Mouse (Mus musculus) liver, adult 2 months (tissue): ENCODE measurements around the gene Foxp4. TPM values are rescaled to one million over a fixed set of nuclear protein-coding genes. Genes with fewer than 3 reads are reported as not detected.
"Not testable (repeated sequence)": the region's sequence is repeated elsewhere in the genome, so short reads cannot be mapped to it uniquely, and the experiment has no call there.

Source experiments
- DNase-seq: peaks from one replicate; pipeline ENCODE4 v3.0.0-alpha.2; 2011; ENCODE audit warnings: low read depth, low spot score; ENCODE audit errors: extremely low read depth
- H3K27ac ChIP-seq: fragments of 200-500 bp; replicated peaks from 2 replicates; pipeline ENCODE4 v1.5.1; 2012; ENCODE audit warnings: low read depth, mild to moderate bottlenecking, control low read depth, inconsistent platforms, low read length; ENCODE audit not compliant: insufficient read depth
- H3K27me3 ChIP-seq: fragments of 200-500 bp; 2 replicates; pipeline ENCODE4 v1.6.1; 2012; ENCODE audit warnings: mild to moderate bottlenecking, moderate library complexity, low read length, inconsistent platforms; ENCODE audit not compliant: control insufficient read depth, insufficient read depth
- H3K36me3 ChIP-seq: fragments of 200-500 bp; 2 replicates; pipeline ENCODE4 v1.6.1; 2012; ENCODE audit warnings: low read length, inconsistent platforms; ENCODE audit not compliant: control insufficient read depth, insufficient read depth
- H3K4me1 ChIP-seq: fragments of 200-500 bp; 2 replicates; pipeline ENCODE4 v1.6.1; 2011; ENCODE audit warnings: low read length; ENCODE audit not compliant: control insufficient read depth, insufficient read depth
- H3K4me3 ChIP-seq: fragments of 200-500 bp; 2 replicates; pipeline ENCODE4 v1.5.1; 2011; ENCODE audit warnings: low read depth, mild to moderate bottlenecking, control low read depth, low read length, moderate library complexity; ENCODE audit not compliant: insufficient read depth
- H3K79me2 ChIP-seq: fragments of 200-500 bp; 2 replicates; pipeline ENCODE4 v1.6.1; 2012; ENCODE audit warnings: inconsistent platforms, mild to moderate bottlenecking, low read length, moderate library complexity; ENCODE audit not compliant: control insufficient read depth, insufficient read depth
- H3K9ac ChIP-seq: fragments of 200-500 bp; 2 replicates; pipeline ENCODE4 v1.6.1; 2012; ENCODE audit warnings: low read depth, mild to moderate bottlenecking, control low read depth, inconsistent platforms, low read length
- CTCF ChIP-seq: fragments of 200-500 bp; IDR thresholded peaks from 2 replicates; pipeline ENCODE4 v1.5.1; 2011; ENCODE audit warnings: low read depth, low read length, control low read depth
- POLR2A ChIP-seq: fragments of 200-500 bp; IDR thresholded peaks from 2 replicates; pipeline ENCODE4 v1.6.1; 2011; ENCODE audit warnings: low read length, control low read depth; ENCODE audit not compliant: insufficient read depth; ENCODE audit errors: extremely low read depth
- WGBS: fragments of 180-500 bp; shearing (Covaris S2); methylation state at CpG from one replicate; pipeline ENCODE4 v1.1.7; 2018; 5-methylcytosine and 5-hydroxymethylcytosine counted together
- polyA plus RNA-seq: library from polyadenylated mRNA; depleted of rRNA; stranded (reverse); fragments of >200 nt; gene quantifications from 2 replicates; pipeline ENCODE4 v1.2.3, GENCODE M21; 2012
- total RNA-seq: library from RNA; depleted of rRNA; stranded (reverse); fragments of >200 nt; gene quantifications from 2 replicates; pipeline ENCODE4 v1.2.3, GENCODE M21; 2014

Gene Foxp4
- total and polyA plus RNA-seq, 2 experiments = 2.0 to 24.6 TPM

DNA sequence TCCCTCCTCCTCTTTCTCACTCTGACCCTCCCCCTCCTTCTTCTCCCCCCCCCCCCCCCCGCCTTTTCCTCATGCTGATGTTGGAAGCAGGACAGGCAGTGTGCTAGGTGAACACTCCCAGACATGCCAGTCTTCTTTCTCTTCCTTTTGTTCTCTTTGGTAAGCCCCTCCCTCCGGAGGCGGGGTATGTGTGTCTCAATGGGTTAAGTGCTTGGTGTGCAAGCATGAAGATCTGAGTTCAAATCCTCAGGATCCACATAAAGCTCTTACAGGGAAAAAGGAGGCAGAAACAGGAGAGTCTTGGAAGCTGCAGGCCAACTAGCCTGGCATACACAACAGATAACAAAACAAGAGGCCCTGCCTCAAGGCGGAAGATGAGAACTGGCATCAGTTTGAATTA, 71.1 kb downstream of the Foxp4 start:
- no peak overlapping the region for H3K4me3 ChIP-seq
- H3K9ac ChIP-seq = no peak overlapping the region
- H3K36me3 ChIP-seq = no peaks in the 10 kb centered on the region
- H3K79me2 ChIP-seq = no peaks in the 10 kb centered on the region
- DNase-seq = no peak
- 79% methylated on average over 4 of the region's 4 CpGs for WGBS
- H3K27ac ChIP-seq = no peak overlapping the region
- H3K27me3 ChIP-seq = no peaks in the 10 kb centered on the region
- TF ChIP-seq POLR2A (no peak), CTCF (no peak)
- H3K4me1 ChIP-seq = peaks cover 4% of the 10 kb centered on the region; the same call in 1 of the 2 replicates

DNA sequence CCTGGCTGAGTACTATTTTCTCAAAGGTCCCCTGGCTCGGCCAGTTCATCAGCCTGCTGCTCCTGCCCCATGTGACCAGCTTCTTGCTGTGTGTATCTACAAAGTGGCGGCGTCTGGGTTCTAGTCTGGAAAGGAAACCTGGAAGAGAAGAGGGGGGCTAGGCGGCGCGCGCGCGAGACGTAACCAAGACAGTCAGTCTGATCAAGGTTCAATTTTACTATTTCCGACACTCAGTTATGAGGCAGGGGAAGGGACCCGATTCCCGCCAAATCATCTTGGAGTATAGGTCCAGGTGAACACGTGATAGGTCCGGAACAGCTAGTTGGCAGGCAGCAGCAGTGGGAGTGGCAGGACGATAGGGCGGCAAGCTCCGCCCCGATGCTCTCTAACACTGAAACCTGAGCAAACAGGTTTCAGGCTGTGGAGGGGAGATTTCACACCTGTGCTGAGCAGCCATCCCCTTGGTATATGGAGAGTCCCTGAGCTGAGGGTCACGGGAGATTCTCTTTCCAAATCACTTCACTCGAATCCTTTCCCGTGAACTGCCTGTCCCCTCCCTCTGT, 72.6 kb downstream of the Foxp4 start:
- not testable (repeated sequence) for H3K79me2 ChIP-seq, H3K4me3 ChIP-seq, H3K4me1 ChIP-seq, H3K27me3 ChIP-seq, H3K9ac ChIP-seq, H3K27ac ChIP-seq, H3K36me3 ChIP-seq
- WGBS = 7% methylated on average over 22 of the region's 22 CpGs
- DNase-seq = peak; percentile 54

DNA sequence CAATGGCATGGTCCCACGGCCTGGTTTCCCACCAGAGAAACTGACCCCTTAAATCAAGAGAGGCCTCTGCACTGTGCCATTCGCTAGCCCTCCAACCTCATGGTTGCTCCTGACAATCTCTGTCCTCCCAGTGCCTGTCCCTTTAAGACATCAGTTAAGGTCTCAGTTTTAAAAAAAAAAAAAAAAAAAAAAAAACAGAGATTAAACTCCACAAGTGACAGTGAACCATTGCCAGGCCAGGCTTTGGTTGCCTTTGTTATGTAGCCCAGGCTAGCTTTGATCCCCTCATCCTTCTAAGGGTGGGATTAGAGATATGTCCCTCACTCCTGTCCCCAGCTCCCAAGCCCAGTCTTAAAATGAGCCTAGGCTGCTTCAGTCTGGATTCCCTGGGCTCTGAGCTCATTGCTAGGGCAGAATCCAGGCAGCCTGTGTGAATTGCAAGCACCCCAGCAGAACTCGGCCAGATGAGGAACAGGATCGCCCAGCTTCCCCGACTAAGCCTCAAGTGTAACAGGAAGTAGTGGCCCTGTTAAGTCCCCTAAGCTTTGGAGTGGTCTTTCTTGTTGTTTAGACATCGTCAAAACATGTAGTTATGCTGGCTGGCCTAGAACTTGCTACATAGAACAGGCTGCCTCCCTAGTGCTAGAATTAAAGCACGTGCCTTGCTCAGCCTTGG, 73.7 kb downstream of the Foxp4 start:
- no peak overlapping the region for H3K27ac ChIP-seq
- TF ChIP-seq POLR2A (no peak), CTCF (no peak)
- H3K36me3 ChIP-seq = no peaks in the 10 kb centered on the region
- H3K79me2 ChIP-seq = no peaks in the 10 kb centered on the region
- 87% methylated on average over 7 of the region's 7 CpGs for WGBS
- H3K27me3 ChIP-seq = no peaks in the 10 kb centered on the region
- H3K4me3 ChIP-seq = no peak overlapping the region
- peaks cover 4% of the 10 kb centered on the region; the same call in 1 of the 2 replicates for H3K4me1 ChIP-seq
- no peak for DNase-seq
- H3K9ac ChIP-seq = no peak overlapping the region

DNA sequence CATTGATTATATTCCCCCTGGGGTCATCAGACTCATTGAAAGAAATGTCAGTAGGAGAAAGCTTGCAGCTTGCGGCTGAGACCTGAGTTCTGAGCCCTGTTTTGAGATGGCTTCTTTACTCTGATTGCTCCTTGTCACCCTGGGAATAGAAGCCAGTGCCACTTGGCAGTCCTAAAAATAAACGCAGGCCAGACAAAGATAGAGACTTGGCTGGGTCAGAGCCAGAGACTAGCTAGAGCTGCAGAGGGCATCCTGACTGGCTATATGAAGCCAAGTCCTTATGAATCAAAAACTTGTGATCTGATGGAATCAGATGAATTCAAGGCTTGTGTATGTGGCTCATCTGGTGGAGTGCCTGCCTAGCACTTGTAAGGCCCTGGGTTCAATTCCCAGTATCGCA, 74.4 kb downstream of the Foxp4 start:
- WGBS = 68% methylated on average over 3 of the region's 3 CpGs
- TF ChIP-seq POLR2A (no peak), CTCF (no peak)
- H3K27me3 ChIP-seq = no peaks in the 10 kb centered on the region

DNA sequence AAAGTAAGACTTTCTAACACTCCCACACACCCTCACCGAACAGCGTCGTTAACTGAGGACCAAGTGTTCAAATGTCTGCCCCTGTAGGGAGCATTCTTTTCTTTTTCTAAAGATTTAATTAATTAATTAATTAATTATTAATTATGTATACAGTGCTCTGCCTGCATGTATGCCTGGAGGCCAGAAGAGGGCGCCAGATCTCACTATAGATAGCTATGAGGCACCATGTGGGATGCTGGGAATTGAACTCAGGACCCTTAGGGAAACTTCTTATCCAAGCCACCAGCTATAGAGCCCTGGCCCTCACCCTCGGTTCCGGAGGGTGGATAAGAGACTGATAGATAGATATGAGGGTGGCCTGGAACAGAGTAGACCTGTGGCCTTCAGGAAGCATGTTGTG, 76.5 kb downstream of the Foxp4 start:
- Histone ChIP-seq H3K4me1 (peaks cover 5% of the 10 kb centered on the region; the same call in 1 of the 2 replicates), H3K27me3 (no peaks in the 10 kb centered on the region), H3K27ac (no peak overlapping the region), H3K9ac (no peak overlapping the region), H3K79me2 (no peaks in the 10 kb centered on the region), H3K36me3 (no peaks in the 10 kb centered on the region), H3K4me3 (no peak overlapping the region)
- WGBS = 89% methylated on average over 6 of the region's 6 CpGs
- TF ChIP-seq CTCF = peak; percentile 29; the same call in 1 of the 2 replicates
- no peak for TF ChIP-seq POLR2A
- no peak for DNase-seq

More for the DNA sequence above, 74.4 kb downstream of the Foxp4 start:
- H3K4me1 ChIP-seq = peaks cover 5% of the 10 kb centered on the region; the same call in 1 of the 2 replicates
- H3K4me3 ChIP-seq = no peak overlapping the region
- no peaks in the 10 kb centered on the region for H3K79me2 ChIP-seq
- H3K27ac ChIP-seq = no peak overlapping the region
- no peak overlapping the region for H3K9ac ChIP-seq
- H3K36me3 ChIP-seq = no peaks in the 10 kb centered on the region
- DNase-seq = peak; percentile 27

DNA sequence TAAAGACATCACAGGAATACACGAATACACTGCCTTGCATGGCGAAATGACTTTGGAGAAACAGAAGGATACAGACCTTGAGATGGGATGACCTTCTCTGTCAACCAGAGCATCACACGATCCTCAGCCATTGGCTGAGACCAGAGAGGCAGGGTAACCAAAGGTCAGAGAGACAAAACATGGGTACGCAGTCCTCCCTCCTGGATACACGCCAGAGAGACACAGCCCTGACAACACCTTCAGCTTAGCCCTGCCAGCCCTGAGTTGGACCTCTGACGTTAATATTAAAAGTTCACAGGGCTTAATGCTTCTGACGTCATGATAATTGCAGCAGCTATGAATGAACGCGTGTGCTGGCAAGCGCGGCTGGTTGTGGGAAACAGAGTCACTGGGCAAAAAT, 78.8 kb downstream of the Foxp4 start:
- H3K36me3 ChIP-seq = no peaks in the 10 kb centered on the region
- H3K4me1 ChIP-seq = peaks cover 4% of the 10 kb centered on the region; the same call in 1 of the 2 replicates
- WGBS = 44% methylated on average over 11 of the region's 11 CpGs
- no peaks in the 10 kb centered on the region for H3K79me2 ChIP-seq
- H3K4me3 ChIP-seq = no peak overlapping the region
- H3K27me3 ChIP-seq = no peaks in the 10 kb centered on the region
- no peak overlapping the region for H3K9ac ChIP-seq
- TF ChIP-seq POLR2A (no peak), CTCF (no peak)
- peak; percentile 88 for DNase-seq
- H3K27ac ChIP-seq = no peak overlapping the region
